Mouse (Mus musculus): ENCODE measurements around the gene Acvr1. TPM values are rescaled to one million over a fixed set of nuclear protein-coding genes. Genes with fewer than 3 reads are reported as not detected.
A peak's percentile ranks its signal among the peaks of the same experiment; 100 is the strongest.

Acvr1 gene
- total and polyA plus RNA-seq, 2 experiments from 2014 or later, result 4.1 to 10.0 TPM

DNA sequence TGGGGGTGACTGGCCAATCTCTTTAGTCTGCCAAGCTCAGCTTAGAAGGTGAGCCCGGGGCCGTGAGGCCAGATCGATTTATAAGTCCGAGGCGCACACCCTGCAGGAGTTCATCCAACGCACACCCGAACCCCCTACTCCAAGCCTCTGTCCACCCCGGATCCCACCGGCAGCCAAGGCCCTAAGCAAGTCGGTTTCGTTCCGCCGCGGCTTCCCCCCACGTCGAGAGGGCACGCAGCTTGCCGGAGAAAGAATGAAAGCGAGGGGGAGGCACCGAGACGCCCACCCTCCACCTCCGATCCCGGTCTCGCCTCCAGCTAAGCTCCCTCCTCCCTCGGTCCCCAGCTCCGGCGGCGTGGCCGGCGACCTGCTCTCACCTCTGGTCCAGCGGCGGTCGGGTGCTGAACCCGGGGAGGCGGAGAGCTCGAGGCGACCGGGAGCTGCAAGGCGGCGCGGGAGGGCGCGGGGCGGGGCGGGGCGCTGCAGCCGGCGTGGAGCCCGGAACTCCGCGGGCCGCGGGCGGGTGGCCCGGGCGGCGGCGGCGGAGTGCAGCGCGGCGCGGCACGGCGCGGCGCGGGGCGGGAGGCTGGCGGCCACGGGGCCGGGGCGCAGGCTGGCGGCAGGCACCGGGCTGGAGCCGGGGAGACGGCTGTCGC is 419 bp downstream of the Acvr1 start:
- Histone ChIP-seq H3K4me1 (ENCODE audit: insufficient read depth, low read length) (peaks cover 13% of the 10 kb centered on the region), H3K9ac (replicated peaks; ENCODE audit: low read length, poor library complexity, severe bottlenecking) (peak overlapping the region; percentile 91), H3K36me3 (ENCODE audit: insufficient read depth, low read length) (no peaks in the 10 kb centered on the region), H3K4me2 (ENCODE audit: low read depth, low read length, poor library complexity, severe bottlenecking) (peak overlapping the region; percentile 69), H3K9me3 (ENCODE audit: low read length) (no peaks in the 10 kb centered on the region), H3K27me3 (ENCODE audit: insufficient read depth, low read length) (no peaks in the 10 kb centered on the region), H3K4me3 (ENCODE audit: low read depth, low read length) (peak overlapping the region; percentile 89), H3K27ac (ENCODE audit: low read depth, low read length) (peak overlapping the region; percentile 98)
- TF ChIP-seq CTCF (IDR thresholded peaks at IDR 0.05), result peak; percentile 22; the same call in 1 of the 2 replicates
- WGBS, result 2% methylated on average over 52 of the region's 78 CpGs
- DNase-seq (ENCODE audit: low spot score) (peak; percentile 51), ATAC-seq (ENCODE audit: low FRiP score) (peak; percentile 68)

DNA sequence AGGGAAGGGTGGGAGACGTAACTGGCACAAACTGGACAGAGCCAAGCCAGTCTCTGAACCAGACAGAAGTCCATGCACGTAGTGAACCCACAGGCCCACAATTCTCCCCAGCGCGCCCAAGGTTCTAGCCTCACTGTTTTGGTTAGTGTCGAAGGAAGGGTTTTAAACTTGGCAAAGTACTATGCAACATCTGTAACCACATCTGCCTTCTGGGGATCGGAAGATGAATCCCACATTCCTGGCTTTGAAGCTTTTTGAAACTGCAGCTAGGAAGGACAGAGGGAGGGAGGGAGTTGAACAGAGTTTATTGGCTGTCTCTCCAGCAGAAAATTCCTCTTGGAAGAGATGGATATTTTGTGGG is 928 bp downstream of the Acvr1 start:
- H3K4me1 ChIP-seq (ENCODE audit: insufficient read depth, low read length), result peaks cover 13% of the 10 kb centered on the region
- peak overlapping the region; percentile 98 for H3K27ac ChIP-seq (ENCODE audit: low read depth, low read length)
- no peaks in the 10 kb centered on the region for H3K9me3 ChIP-seq (ENCODE audit: low read length)
- H3K9ac ChIP-seq (replicated peaks; ENCODE audit: low read length, poor library complexity, severe bottlenecking), result peak overlapping the region; percentile 91
- peak overlapping the region; percentile 69 for H3K4me2 ChIP-seq (ENCODE audit: low read depth, low read length, poor library complexity, severe bottlenecking)
- no peaks in the 10 kb centered on the region for H3K27me3 ChIP-seq (ENCODE audit: insufficient read depth, low read length)
- no peak for TF ChIP-seq CTCF (IDR thresholded peaks at IDR 0.05)
- 7% methylated on average over 6 of the region's 6 CpGs for WGBS
- DNase-seq (ENCODE audit: low spot score) (no peak), ATAC-seq (ENCODE audit: low FRiP score) (no peak)
- H3K36me3 ChIP-seq (ENCODE audit: insufficient read depth, low read length), result no peaks in the 10 kb centered on the region
- peak overlapping the region; percentile 89 for H3K4me3 ChIP-seq (ENCODE audit: low read depth, low read length)

DNA sequence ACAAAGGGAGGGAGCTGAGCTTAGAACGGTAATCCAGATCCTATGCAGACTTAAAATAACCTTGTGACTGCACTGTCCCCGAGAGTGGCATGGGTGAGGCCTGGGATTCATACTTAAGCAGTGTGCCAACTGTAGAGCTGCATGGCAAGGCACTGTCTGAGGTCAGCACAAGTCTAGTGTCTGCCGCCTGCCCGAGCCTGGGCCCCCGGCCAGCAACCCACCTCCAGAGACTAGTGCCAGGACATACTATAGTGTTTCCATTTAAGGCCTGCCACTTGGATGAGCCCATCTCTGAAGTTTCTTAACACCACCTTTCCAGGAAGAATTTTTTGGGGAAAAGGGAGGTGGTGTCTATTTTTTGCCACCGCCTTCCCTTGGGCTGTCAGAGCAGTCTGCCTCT is 1.7 kb downstream of the Acvr1 start:
- H3K9ac ChIP-seq (replicated peaks; ENCODE audit: low read length, poor library complexity, severe bottlenecking), result 0 out of 2 replicates have a peak overlapping the region, but pooled peaks have one; percentile 91
- peaks cover 13% of the 10 kb centered on the region for H3K4me1 ChIP-seq (ENCODE audit: insufficient read depth, low read length)
- ATAC-seq (ENCODE audit: low FRiP score) (no peak), DNase-seq (ENCODE audit: low spot score) (no peak)
- H3K36me3 ChIP-seq (ENCODE audit: insufficient read depth, low read length), result no peaks in the 10 kb centered on the region
- no peak for TF ChIP-seq CTCF (IDR thresholded peaks at IDR 0.05)
- no peak overlapping the region for H3K27ac ChIP-seq (ENCODE audit: low read depth, low read length)
- H3K4me2 ChIP-seq (ENCODE audit: low read depth, low read length, poor library complexity, severe bottlenecking), result peak overlapping the region; percentile 69
- H3K4me3 ChIP-seq (ENCODE audit: low read depth, low read length), result peak overlapping the region; percentile 89
- no peaks in the 10 kb centered on the region for H3K27me3 ChIP-seq (ENCODE audit: insufficient read depth, low read length)
- H3K9me3 ChIP-seq (ENCODE audit: low read length), result no peaks in the 10 kb centered on the region
- WGBS, result 44% methylated on average over 6 of the region's 6 CpGs

DNA sequence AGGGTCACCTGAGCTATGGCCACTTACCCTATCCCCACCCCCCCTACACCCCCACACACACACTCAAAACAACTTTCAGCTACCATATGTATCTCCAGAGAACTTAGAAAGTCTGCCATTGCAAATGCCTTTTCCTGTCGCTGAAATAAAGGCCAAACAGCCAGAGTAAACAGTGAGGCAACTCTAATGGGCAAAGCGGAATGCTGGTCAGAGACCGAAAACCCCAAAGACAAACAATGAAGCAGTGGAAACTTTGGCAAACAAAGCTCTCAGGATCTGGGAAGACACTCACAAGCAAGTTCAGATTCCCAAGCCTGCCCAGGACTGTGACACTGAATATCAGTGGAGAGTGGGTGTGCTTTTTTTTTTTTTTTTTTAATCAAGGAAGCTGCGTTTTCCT is 4.8 kb downstream of the Acvr1 start:
- Histone ChIP-seq H3K9ac (replicated peaks; ENCODE audit: low read length, poor library complexity, severe bottlenecking) (no peak overlapping the region), H3K36me3 (ENCODE audit: insufficient read depth, low read length) (no peaks in the 10 kb centered on the region), H3K4me1 (ENCODE audit: insufficient read depth, low read length) (peaks cover 8% of the 10 kb centered on the region), H3K27ac (ENCODE audit: low read depth, low read length) (no peak overlapping the region), H3K4me2 (ENCODE audit: low read depth, low read length, poor library complexity, severe bottlenecking) (no peak overlapping the region), H3K9me3 (ENCODE audit: low read length) (no peaks in the 10 kb centered on the region), H3K27me3 (ENCODE audit: insufficient read depth, low read length) (no peaks in the 10 kb centered on the region), H3K4me3 (ENCODE audit: low read depth, low read length) (no peak overlapping the region)
- ATAC-seq (ENCODE audit: low FRiP score) (no peak), DNase-seq (ENCODE audit: low spot score) (no peak)
- 76% methylated on average over 4 of the region's 4 CpGs for WGBS
- TF ChIP-seq CTCF (IDR thresholded peaks at IDR 0.05), result no peak

DNA sequence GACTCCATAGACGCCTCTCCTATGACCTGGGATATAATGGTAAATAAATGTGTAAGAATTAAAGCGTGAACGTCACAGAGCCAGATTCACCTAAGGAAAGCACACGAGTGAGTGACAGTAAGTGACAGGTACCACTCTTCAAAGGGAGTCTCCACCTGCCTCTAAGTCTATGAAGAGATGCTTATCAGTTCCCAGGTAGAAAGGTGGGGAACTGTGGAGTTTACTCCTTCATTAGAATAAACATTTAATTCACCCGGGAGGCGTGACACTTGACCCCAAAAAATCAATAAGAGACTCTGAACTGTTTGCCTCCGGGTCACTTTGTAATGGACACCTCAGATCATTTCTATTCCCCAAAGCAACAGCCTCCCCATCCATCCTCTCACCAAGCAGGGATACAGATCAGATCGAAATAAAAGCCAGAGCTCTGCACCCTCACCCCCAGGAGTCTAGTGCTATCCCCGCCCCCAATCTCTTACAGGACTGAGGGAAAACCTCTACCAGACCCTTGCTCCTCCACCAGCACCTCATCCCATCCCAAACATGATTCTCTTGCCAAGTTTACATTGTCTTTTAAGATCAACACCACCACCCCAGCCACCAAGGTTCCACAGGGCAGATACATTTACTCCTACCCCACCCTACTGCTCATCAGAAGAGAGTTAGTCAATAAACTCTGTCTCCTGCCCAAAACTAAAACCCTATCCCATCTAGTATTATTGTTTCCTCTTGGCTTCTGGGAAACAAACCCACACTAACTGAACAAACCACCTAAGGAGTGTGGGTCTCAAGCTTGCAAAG is 9.7 kb downstream of the Acvr1 start:
- ATAC-seq (ENCODE audit: low FRiP score) (no peak), DNase-seq (ENCODE audit: low spot score) (no peak)
- Histone ChIP-seq H3K4me3 (ENCODE audit: low read depth, low read length) (no peak overlapping the region), H3K27ac (ENCODE audit: low read depth, low read length) (no peak overlapping the region), H3K9ac (replicated peaks; ENCODE audit: low read length, poor library complexity, severe bottlenecking) (no peak overlapping the region), H3K36me3 (ENCODE audit: insufficient read depth, low read length) (no peaks in the 10 kb centered on the region), H3K27me3 (ENCODE audit: insufficient read depth, low read length) (no peaks in the 10 kb centered on the region), H3K4me2 (ENCODE audit: low read depth, low read length, poor library complexity, severe bottlenecking) (no peak overlapping the region), H3K4me1 (ENCODE audit: insufficient read depth, low read length) (no peaks in the 10 kb centered on the region), H3K9me3 (ENCODE audit: low read length) (no peaks in the 10 kb centered on the region)
- WGBS, result 88% methylated on average over 9 of the region's 9 CpGs
- no peak for TF ChIP-seq CTCF (IDR thresholded peaks at IDR 0.05)

DNA sequence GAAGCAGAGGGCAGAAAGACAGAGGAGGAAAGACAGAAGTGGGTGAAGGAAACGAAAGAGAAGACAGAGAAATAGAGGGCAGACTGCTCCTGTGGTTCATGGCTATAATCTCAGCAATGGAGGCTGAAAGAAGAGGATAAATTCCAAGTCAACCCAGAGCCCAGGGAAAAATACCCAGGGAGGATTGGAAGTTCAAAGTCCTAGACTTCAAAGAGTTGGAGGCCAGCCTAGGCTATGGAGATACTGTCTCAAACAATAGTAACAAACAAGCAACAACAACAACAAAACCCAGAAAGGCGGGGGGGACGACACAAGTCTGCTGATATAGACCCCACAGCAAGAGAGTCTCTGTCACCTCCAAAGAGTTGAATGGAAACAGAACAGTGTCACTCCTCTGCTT is 14.7 kb downstream of the Acvr1 start:
- DNase-seq (ENCODE audit: low spot score) (no peak), ATAC-seq (ENCODE audit: low FRiP score) (no peak)
- 41% methylated on average over 3 of the region's 3 CpGs for WGBS
- no peak overlapping the region for H3K27ac ChIP-seq (ENCODE audit: low read depth, low read length)
- TF ChIP-seq CTCF (IDR thresholded peaks at IDR 0.05), result no peak
- H3K9me3 ChIP-seq (ENCODE audit: low read length), result no peaks in the 10 kb centered on the region
- no peak overlapping the region for H3K4me3 ChIP-seq (ENCODE audit: low read depth, low read length)
- no peak overlapping the region for H3K9ac ChIP-seq (replicated peaks; ENCODE audit: low read length, poor library complexity, severe bottlenecking)
- no peaks in the 10 kb centered on the region for H3K36me3 ChIP-seq (ENCODE audit: insufficient read depth, low read length)
- no peak overlapping the region for H3K4me2 ChIP-seq (ENCODE audit: low read depth, low read length, poor library complexity, severe bottlenecking)
- no peaks in the 10 kb centered on the region for H3K27me3 ChIP-seq (ENCODE audit: insufficient read depth, low read length)
- H3K4me1 ChIP-seq (ENCODE audit: insufficient read depth, low read length), result 0 out of 2 replicates have a peak, but pooled peaks cover 3% of the 10 kb centered on the region

Measured in midbrain, postnatal 0 days (tissue).